Mouse (Mus musculus) forebrain, embryonic 16.5 days (tissue): ENCODE results near the gene Cd59a. TPM values are rescaled to one million over a fixed set of nuclear protein-coding genes. Genes with fewer than 3 reads are reported as not detected.

Experiments used
- ATAC-seq: fragments of 200-750 bp; cut with Nextera tagmentation; 2 replicates; pipeline ENCODE4 v1.8.0; 2017; ENCODE audit warnings: mild to moderate bottlenecking, moderate library complexity
- H3K27ac ChIP-seq: fragments of 300-500 bp; sonication (generic); 2 replicates; pipeline ENCODE4 v1.5.1; 2014; ENCODE audit warnings: low read length, control low read depth
- H3K27me3 ChIP-seq: fragments of 300-500 bp; sonication (generic); replicated peaks from 2 replicates; pipeline ENCODE4 v1.6.1; 2014; ENCODE audit warnings: low read length; ENCODE audit not compliant: control insufficient read depth, insufficient read depth
- H3K36me3 ChIP-seq: fragments of 300-500 bp; sonication (generic); 2 replicates; pipeline ENCODE4 v1.6.1; 2014; ENCODE audit not compliant: control insufficient read depth, insufficient read depth
- H3K4me1 ChIP-seq: fragments of 300-500 bp; sonication (generic); replicated peaks from 2 replicates; pipeline ENCODE4 v1.6.1; 2014; ENCODE audit warnings: low read length; ENCODE audit not compliant: control insufficient read depth, insufficient read depth
- H3K4me2 ChIP-seq: fragments of 300-500 bp; sonication (generic); 2 replicates; pipeline ENCODE4 v1.6.1; 2014; ENCODE audit warnings: mild to moderate bottlenecking, low read length, control low read depth
- H3K4me3 ChIP-seq: fragments of 300-500 bp; sonication (generic); replicated peaks from 2 replicates; pipeline ENCODE4 v1.5.1; 2014; ENCODE audit warnings: mild to moderate bottlenecking, low read length, control low read depth
- H3K9ac ChIP-seq: fragments of 300-500 bp; sonication (generic); replicated peaks from 2 replicates; pipeline ENCODE4 v1.6.1; 2014; ENCODE audit warnings: low read depth, low read length, control low read depth
- H3K9me3 ChIP-seq: fragments of 300-500 bp; sonication (generic); 2 replicates; pipeline ENCODE4 v1.6.1; 2016; ENCODE audit warnings: low read length; ENCODE audit not compliant: control insufficient read depth
- WGBS: fragments of 180-500 bp; shearing (Covaris S2); extraction: QIAGEN DNeasy Blood & Tissue Kit; methylation state at CpG from one replicate; pipeline ENCODE4 v1.1.7; 2014; 5-methylcytosine and 5-hydroxymethylcytosine counted together
- polyA plus RNA-seq: library from polyadenylated mRNA; unstranded; fragments of >200 nt; fragmentation: Nextera tagmentation; extraction: Ambion mirVana; gene quantifications from 2 replicates; pipeline ENCODE4 v1.2.1, GENCODE M21; 2015

Cd59a gene
- polyA plus RNA-seq, 1 experiment from 2014 or later, result 6.3 TPM

DNA sequence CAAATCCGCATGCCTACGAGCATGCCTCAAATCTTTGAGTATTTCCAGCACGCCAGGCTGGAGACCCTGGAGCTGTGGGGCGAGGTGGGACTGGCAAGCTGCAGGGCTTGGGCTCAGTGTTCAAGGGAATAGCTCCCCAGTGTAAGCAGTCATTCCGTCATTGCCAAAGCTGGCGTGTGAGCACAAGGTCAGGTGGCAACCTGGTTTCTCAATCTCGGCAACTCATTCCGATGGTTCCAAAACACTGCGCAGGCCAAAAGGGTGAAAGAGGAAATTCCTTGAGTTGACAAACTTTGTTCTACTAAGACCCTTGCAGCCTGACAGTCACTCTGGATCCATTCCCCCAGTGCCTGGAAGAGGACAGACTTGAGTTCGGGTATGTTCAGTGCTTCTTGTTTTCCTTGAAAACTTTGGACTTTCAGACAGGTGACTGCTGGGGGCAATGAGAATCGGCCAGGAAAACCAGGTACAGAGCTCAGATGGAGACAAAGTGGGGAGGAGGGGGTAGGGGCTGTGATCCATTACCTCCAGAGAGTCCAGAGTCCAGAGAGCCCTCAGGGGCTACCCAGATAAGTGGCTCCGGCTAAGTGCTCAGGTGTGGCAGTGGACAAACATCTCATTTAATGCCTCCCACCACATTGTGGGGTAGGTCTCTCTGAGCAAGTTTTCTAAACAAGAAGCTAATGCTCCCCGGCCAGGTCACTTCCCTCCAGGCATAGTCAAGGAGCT is 33.4 kb downstream of the Cd59a start:
- Histone ChIP-seq H3K9me3 (no peaks in the 10 kb centered on the region), H3K36me3 (no peaks in the 10 kb centered on the region), H3K4me3 (no peak overlapping the region), H3K27me3 (peaks cover 3% of the 10 kb centered on the region; the same call in 1 of the 2 replicates), H3K27ac (no peak overlapping the region), H3K9ac (no peak overlapping the region), H3K4me2 (no peak overlapping the region), H3K4me1 (no peaks in the 10 kb centered on the region)
- ATAC-seq, result no peak
- WGBS, result 91% methylated on average over 13 of the region's 13 CpGs

DNA sequence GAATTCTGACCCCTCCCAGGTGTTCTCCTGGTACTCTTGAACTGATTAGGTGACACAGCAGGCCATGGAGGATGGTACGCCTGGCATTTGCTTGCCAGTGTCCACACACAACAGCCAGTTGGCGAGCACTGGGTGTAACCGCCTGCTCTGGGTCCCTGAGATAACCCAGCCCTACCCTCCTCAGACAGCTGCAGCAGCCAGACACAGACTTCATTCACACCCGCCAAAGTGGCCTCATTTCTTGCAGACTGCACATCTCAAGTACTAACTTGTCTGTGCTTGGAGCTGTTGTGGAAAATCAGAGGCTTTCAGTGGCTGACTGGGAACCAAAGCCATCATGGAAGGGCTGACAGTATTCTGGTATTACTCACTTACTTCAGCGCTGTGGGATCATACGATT is 34.6 kb downstream of the Cd59a start:
- Histone ChIP-seq H3K27me3 (peaks cover 4% of the 10 kb centered on the region; the same call in 1 of the 2 replicates), H3K27ac (no peak overlapping the region), H3K36me3 (no peaks in the 10 kb centered on the region), H3K9ac (no peak overlapping the region), H3K9me3 (no peaks in the 10 kb centered on the region), H3K4me2 (no peak overlapping the region), H3K4me3 (no peak overlapping the region), H3K4me1 (no peaks in the 10 kb centered on the region)
- no peak for ATAC-seq
- 80% methylated on average over 6 of the region's 6 CpGs for WGBS

DNA sequence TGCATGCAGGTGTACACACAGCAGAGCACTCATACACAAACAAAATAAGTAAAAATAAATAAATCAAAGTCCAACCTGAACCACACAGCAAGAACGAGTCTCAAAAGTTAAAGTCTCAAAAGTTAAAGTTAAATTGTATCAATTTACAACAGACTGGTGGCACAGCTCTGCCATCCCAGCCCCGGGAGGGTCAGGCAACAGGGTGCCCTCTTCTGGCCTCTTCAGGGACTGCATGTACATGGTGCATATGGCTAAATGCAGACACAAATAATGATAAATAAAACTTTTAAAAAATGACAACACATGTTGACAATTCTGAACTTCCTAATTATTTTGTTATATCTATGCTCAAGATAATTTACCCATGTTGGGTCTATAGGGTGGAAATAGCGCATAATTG is 35.4 kb downstream of the Cd59a start:
- no peak for ATAC-seq
- Histone ChIP-seq H3K4me1 (no peaks in the 10 kb centered on the region), H3K27me3 (peaks cover 4% of the 10 kb centered on the region; the same call in 1 of the 2 replicates), H3K27ac (no peak overlapping the region), H3K36me3 (no peaks in the 10 kb centered on the region), H3K9ac (no peak overlapping the region), H3K9me3 (no peaks in the 10 kb centered on the region), H3K4me2 (no peak overlapping the region), H3K4me3 (no peak overlapping the region)
- WGBS, result 54% methylated on average over 3 of the region's 3 CpGs

DNA sequence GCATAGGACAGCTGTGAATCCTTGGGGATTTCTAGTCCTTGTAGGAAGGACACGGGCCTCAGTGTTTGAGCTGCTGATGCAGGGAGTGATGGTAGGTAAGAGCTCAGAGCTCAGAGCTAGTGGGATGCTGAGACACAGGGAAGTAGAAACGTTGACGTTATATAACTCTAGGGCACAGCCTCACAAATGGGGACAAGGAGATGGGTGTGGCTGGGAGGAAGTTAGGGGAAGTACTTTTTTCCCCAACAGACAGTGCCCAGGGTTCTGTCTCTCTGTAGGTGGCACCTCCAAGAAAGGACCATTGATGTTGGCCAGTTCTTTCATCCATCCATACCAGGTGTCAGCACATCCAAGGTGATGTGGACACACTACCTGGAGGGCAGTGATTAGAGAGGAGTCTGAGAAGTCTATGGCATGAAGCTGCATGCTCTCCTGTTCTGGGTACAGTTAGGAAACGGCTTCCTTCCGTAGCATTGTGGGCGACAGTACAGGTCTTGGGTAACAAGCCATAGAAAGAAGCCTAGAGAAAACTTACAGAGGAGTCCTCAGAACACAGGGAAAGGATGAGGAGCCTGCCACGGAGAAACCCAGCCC is 36.8 kb downstream of the Cd59a start:
- Histone ChIP-seq H3K36me3 (no peaks in the 10 kb centered on the region), H3K9me3 (no peaks in the 10 kb centered on the region), H3K27ac (no peak overlapping the region), H3K4me2 (no peak overlapping the region), H3K4me3 (no peak overlapping the region), H3K4me1 (no peaks in the 10 kb centered on the region), H3K9ac (no peak overlapping the region), H3K27me3 (0 out of 2 replicates have a peak, but pooled peaks cover 4% of the 10 kb centered on the region)
- ATAC-seq, result no peak
- 80% methylated on average over 7 of the region's 7 CpGs for WGBS

DNA sequence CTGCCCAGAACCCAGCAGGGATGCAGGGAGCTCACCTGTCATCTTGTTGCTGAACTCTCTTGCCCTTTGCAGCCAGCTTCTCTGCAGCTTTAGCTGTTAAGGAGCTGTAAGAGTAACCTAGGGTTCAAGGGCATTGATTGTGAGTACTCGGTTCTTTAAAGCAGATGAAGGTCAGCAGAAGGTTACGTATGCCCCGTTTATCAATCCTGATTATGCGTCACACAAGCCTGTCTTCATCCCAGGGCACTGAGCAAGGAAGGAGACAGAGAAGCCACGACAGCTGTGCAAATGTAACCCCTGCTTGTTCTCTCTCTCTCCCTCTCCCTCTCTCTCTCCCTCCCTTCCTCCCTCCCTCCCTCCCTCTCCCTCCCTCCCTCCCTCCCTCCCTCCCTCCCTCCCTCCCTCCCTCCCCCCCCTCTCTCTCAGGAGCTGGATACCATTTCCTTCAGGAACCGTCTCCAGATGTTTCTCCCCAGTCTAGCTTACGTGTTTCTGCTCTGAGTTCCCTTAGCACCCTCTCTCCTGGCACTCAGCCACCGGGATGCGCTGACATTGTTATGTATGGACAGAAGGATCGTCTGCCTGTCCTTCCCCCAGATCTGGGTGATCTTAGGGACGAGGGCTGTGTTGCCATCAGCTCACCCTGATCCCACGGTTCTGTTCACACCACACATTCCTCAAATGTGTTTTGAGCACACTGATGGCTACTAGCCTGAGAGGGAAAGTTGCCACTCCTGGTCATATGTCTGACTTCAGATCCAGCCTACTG is 37.6 kb downstream of the Cd59a start:
- H3K9me3 ChIP-seq, result no peaks in the 10 kb centered on the region
- no peak overlapping the region for H3K9ac ChIP-seq
- 48% methylated on average over 11 of the region's 12 CpGs for WGBS
- no peak overlapping the region for H3K4me3 ChIP-seq
- ATAC-seq, result no peak
- H3K27ac ChIP-seq, result no peak overlapping the region
- H3K36me3 ChIP-seq, result no peaks in the 10 kb centered on the region
- H3K4me2 ChIP-seq, result no peak overlapping the region
- H3K27me3 ChIP-seq, result 0 out of 2 replicates have a peak, but pooled peaks cover 4% of the 10 kb centered on the region
- no peaks in the 10 kb centered on the region for H3K4me1 ChIP-seq

DNA sequence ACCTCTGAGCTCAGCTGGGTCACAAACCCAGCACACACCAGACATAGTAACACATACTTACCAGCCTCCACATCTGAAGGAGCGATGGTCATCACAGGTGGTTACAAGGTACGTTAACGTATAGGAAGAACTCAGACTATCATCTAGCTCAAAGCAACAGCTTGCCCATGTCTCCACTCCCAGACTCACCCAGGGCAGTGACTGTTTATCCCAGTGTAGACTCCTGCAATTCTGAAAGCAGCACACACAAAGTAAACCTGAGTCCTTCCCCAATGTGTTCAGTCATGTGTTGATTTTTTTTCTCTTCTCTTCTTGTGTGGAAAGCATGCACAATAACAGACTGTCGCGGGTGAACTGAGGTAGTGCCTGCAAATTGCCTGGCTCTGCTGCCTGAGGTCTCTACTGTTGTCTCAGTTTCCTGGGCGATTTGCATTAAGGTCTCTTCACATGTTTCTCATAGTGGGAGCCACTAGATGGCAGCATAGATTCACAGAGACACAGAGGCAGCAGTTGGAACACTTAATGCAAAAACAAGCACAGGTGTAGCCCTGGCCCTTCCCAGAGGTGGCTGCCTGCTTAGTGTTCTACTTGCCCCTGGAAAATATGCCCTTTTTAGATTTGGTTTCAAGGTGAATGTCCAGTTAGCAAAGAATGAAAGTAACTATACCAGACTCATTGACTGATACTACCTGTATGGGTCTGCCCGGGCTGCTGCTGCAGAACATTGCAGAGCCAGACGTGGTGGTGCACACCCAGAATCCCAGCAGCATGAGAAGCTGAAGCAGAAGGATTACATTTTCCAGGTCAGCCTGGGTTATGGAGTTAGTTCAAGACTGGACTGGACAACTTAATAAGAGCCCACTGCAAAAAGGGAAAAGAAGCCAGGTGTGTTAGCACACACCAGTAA is 38.8 kb downstream of the Cd59a start:
- no peak overlapping the region for H3K27ac ChIP-seq
- H3K36me3 ChIP-seq, result no peaks in the 10 kb centered on the region
- no peak overlapping the region for H3K4me2 ChIP-seq
- H3K9me3 ChIP-seq, result no peaks in the 10 kb centered on the region
- H3K4me3 ChIP-seq, result no peak overlapping the region
- WGBS, result 45% methylated on average over 8 of the region's 8 CpGs
- H3K4me1 ChIP-seq, result no peaks in the 10 kb centered on the region
- H3K9ac ChIP-seq, result no peak overlapping the region
- ATAC-seq, result peak; percentile 84
- H3K27me3 ChIP-seq, result 0 out of 2 replicates have a peak, but pooled peaks cover 4% of the 10 kb centered on the region

DNA sequence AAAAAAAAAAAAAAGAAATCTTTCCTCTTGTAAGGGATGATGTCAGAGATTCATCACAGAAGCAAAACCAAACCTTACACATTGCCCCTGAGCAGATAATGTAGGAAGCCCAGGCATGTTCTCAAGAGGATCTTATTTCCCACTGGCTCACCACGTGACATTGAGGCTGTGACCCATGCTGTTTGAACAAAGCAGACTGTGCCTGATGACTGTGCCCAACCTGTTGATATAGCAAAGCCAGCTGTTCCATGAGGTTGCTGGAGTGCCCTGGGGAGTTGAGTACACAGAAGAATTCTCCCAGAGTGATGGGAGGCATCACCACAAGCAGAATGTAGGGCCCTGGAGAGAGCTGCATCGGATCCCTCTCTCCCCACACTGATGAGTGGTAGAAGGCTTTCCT is 40.3 kb downstream of the Cd59a start:
- H3K9ac ChIP-seq, result no peak overlapping the region
- 0 out of 2 replicates have a peak, but pooled peaks cover 4% of the 10 kb centered on the region for H3K27me3 ChIP-seq
- H3K4me2 ChIP-seq, result no peak overlapping the region
- no peak overlapping the region for H3K27ac ChIP-seq
- ATAC-seq, result no peak
- H3K4me1 ChIP-seq, result no peaks in the 10 kb centered on the region
- 77% methylated on average over 2 of the region's 2 CpGs for WGBS
- no peaks in the 10 kb centered on the region for H3K36me3 ChIP-seq
- H3K9me3 ChIP-seq, result no peaks in the 10 kb centered on the region
- H3K4me3 ChIP-seq, result no peak overlapping the region

DNA sequence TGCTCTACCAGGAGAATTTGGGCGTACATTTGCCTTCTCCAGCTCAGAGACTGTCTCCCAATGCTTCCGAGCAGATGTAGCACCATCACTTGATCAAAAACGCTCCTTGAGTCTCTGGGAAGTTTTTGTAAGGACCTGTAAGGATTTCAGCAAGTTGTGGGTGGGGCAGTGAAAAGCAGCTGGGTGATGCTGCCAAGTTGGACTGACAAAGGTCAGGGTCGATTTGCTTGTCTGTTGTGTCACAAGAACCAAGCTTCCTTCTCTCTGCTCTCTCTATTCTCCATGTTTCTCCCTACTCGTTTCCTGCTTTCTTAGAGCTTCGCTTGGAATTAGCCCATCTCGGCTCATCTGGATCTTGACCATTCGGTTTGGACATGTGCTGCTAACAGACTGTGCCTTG is 46.5 kb downstream of the Cd59a start:
- Histone ChIP-seq H3K27ac (no peak overlapping the region), H3K27me3 (no peaks in the 10 kb centered on the region), H3K9ac (no peak overlapping the region), H3K4me2 (no peak overlapping the region), H3K4me1 (no peaks in the 10 kb centered on the region), H3K36me3 (no peaks in the 10 kb centered on the region), H3K9me3 (no peaks in the 10 kb centered on the region), H3K4me3 (no peak overlapping the region)
- WGBS, result 90% methylated on average over 8 of the region's 8 CpGs
- ATAC-seq, result no peak
